Mouse (Mus musculus): ENCODE measurements around the gene Mib2.

DNA sequence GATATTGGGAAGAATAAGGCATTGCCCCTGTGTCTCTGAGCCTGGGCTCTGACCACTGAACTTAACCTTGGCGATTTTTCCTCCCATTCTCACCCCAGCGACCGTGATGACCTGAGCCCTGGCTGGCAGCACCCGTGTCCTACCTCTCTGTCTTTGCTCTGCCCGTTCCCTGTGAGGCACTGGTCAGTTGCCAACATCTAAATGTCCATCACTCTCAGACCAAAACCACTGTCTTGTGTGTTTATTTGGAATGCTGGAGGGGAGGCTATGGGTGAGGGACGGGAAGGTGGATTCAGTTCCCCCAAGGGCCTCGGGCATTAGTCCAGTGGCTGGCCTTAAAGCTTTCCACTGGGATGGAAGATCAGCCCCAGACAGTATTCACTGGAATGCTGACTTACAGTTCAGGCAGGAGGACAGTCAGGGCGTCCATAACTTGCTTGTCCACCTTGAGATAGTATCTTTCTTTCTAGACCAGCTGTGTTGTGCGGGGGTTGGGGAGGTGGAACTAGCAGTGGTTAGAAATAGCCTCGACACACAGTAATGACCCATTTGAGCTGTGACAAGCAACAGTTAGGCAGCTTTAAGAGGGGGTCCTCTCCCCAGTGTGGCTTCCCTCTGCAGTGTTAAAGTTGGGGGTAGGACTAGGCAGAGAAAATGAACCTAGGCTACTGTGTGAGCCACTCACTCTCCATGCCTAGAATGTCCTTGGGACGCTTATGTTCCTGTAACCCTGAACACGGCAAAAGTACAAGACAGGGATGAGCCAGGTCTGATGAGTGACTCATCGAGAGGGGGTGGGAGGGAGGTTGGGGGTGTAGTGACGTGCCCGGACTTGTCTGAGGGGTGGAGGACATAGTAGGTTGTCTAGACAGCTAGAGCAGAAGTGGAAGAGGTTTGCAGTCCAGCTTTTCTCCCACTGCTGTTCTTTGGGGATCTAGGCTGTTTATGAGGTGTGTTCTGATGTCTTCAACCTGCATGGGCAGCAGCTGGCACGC lies 27.6 kb upstream of the Mib2 start:
- TF ChIP-seq CTCF (IDR thresholded peaks at IDR 0.05; ENCODE audit: insufficient read depth, low read length) (no peak), POLR2A (IDR thresholded peaks at IDR 0.05; ENCODE audit: borderline replicate concordance, extremely low read depth, low read depth, low read length) (no peak)
